Mouse (Mus musculus) midbrain, embryonic 13.5 days (tissue): ENCODE data around the gene Nab1. TPM values are rescaled to one million over a fixed set of nuclear protein-coding genes. Genes with fewer than 3 reads are reported as not detected.
A peak's percentile ranks its signal among the peaks of the same experiment; 100 is the strongest.

ENCODE experiments used
- ATAC-seq: fragments of 200-750 bp; cut with Nextera tagmentation; 2 replicates; pipeline ENCODE4 v1.8.0; 2017; ENCODE audit warnings: mild to moderate bottlenecking, moderate TSS enrichment, moderate library complexity
- H3K27ac ChIP-seq: fragments of 300-500 bp; sonication (generic); 2 replicates; pipeline ENCODE4 v1.5.1; 2015; ENCODE audit warnings: inconsistent platforms, mild to moderate bottlenecking, moderate library complexity
- H3K27me3 ChIP-seq: fragments of 300-500 bp; sonication (generic); 2 replicates; pipeline ENCODE4 v1.6.1; 2015; ENCODE audit warnings: mild to moderate bottlenecking, inconsistent platforms
- H3K36me3 ChIP-seq: fragments of 300-500 bp; sonication (generic); 2 replicates; pipeline ENCODE4 v1.6.1; 2015; ENCODE audit warnings: mild to moderate bottlenecking, inconsistent platforms
- H3K4me1 ChIP-seq: fragments of 300-500 bp; sonication (generic); replicated peaks from 2 replicates; pipeline ENCODE4 v1.6.1; 2015; ENCODE audit warnings: inconsistent platforms
- H3K4me2 ChIP-seq: fragments of 300-500 bp; sonication (generic); replicated peaks from 2 replicates; pipeline ENCODE4 v1.6.1; 2015; ENCODE audit warnings: moderate library complexity, mild to moderate bottlenecking, inconsistent platforms
- H3K4me3 ChIP-seq: fragments of 300-500 bp; sonication (generic); replicated peaks from 2 replicates; pipeline ENCODE4 v1.5.1; 2015; ENCODE audit warnings: mild to moderate bottlenecking, inconsistent platforms
- H3K9ac ChIP-seq: fragments of 300-500 bp; sonication (generic); replicated peaks from 2 replicates; pipeline ENCODE4 v1.6.1; 2015; ENCODE audit warnings: mild to moderate bottlenecking, inconsistent platforms
- H3K9me3 ChIP-seq: fragments of 300-500 bp; sonication (generic); 2 replicates; pipeline ENCODE4 v1.6.1; 2016; ENCODE audit warnings: mild to moderate bottlenecking, inconsistent platforms
- WGBS: fragments of 180-500 bp; shearing (Covaris S2); methylation state at CpG from one replicate; pipeline ENCODE4 v1.1.7; 2015; 5-methylcytosine and 5-hydroxymethylcytosine counted together
- polyA plus RNA-seq: library from polyadenylated mRNA; unstranded; fragments of >200 nt; fragmentation: Nextera tagmentation; extraction: Ambion mirVana; gene quantifications from 2 replicates; pipeline ENCODE4 v1.2.1, GENCODE M21; 2015

Nab1 gene
- polyA plus RNA-seq, 1 experiment from 2014 or later = 4.5 TPM

GRCm38 (mm10) chr1:52511788-52512425 lies 11.4 kb upstream of the Nab1 start:
- H3K9ac ChIP-seq = no peak overlapping the region
- no peaks in the 10 kb centered on the region for H3K27me3 ChIP-seq
- H3K4me2 ChIP-seq = no peak overlapping the region
- H3K4me1 ChIP-seq = no peaks in the 10 kb centered on the region
- no peak overlapping the region for H3K27ac ChIP-seq
- H3K4me3 ChIP-seq = no peak overlapping the region
- no peak for ATAC-seq
- no peaks in the 10 kb centered on the region for H3K9me3 ChIP-seq
- WGBS = 86% methylated on average over 1 of the region's 1 CpGs
- no peaks in the 10 kb centered on the region for H3K36me3 ChIP-seq

GRCm38 (mm10) chr1:52506211-52506610 lies 5.7 kb upstream of the Nab1 start:
- WGBS = 43% methylated on average over 1 of the region's 1 CpGs
- Histone ChIP-seq H3K4me3 (no peak overlapping the region), H3K4me2 (no peak overlapping the region), H3K36me3 (no peaks in the 10 kb centered on the region), H3K9ac (no peak overlapping the region), H3K27me3 (0 out of 2 replicates have a peak, but pooled peaks cover 5% of the 10 kb centered on the region), H3K4me1 (no peaks in the 10 kb centered on the region), H3K27ac (no peak overlapping the region), H3K9me3 (no peaks in the 10 kb centered on the region)
- no peak for ATAC-seq

- no peak overlapping the region for H3K27ac ChIP-seq
- no peak overlapping the region for H3K4me2 ChIP-seq
- no peak overlapping the region for H3K4me3 ChIP-seq
- WGBS = 72% methylated on average over 4 of the region's 4 CpGs
- no peaks in the 10 kb centered on the region for H3K36me3 ChIP-seq
- no peak for ATAC-seq
- H3K27me3 ChIP-seq = peaks cover 10% of the 10 kb centered on the region; the same call in 1 of the 2 replicates
- H3K4me1 ChIP-seq = peaks cover 10% of the 10 kb centered on the region
- H3K9me3 ChIP-seq = no peaks in the 10 kb centered on the region
- H3K9ac ChIP-seq = no peak overlapping the region
These were observed 1.8 kb upstream of the Nab1 start for GRCm38 (mm10) chr1:52502296-52502695.

GRCm38 (mm10) chr1:52501688-52502133 lies 1.2 kb upstream of the Nab1 start:
- ATAC-seq = no peak
- Histone ChIP-seq H3K9ac (no peak overlapping the region), H3K27ac (no peak overlapping the region), H3K4me1 (peaks cover 10% of the 10 kb centered on the region), H3K36me3 (no peaks in the 10 kb centered on the region), H3K27me3 (peaks cover 10% of the 10 kb centered on the region; the same call in 1 of the 2 replicates), H3K9me3 (no peaks in the 10 kb centered on the region), H3K4me3 (no peak overlapping the region), H3K4me2 (no peak overlapping the region)
- 69% methylated on average over 10 of the region's 10 CpGs for WGBS

- Histone ChIP-seq H3K9ac (peak overlapping the region; percentile 80; the same call in 1 of the 2 replicates), H3K27me3 (peaks cover 10% of the 10 kb centered on the region; the same call in 1 of the 2 replicates), H3K4me1 (peaks cover 10% of the 10 kb centered on the region), H3K4me2 (peak overlapping the region; percentile 85), H3K27ac (no peak overlapping the region), H3K9me3 (no peaks in the 10 kb centered on the region), H3K4me3 (peak overlapping the region; percentile 66), H3K36me3 (no peaks in the 10 kb centered on the region)
- ATAC-seq = no peak
- WGBS = 73% methylated on average over 1 of the region's 1 CpGs
These were observed 611 bp upstream of the Nab1 start for GRCm38 (mm10) chr1:52501090-52501489.

GRCm38 (mm10) chr1:52499601-52500313 lies 722 bp downstream of the Nab1 start:
- H3K4me1 ChIP-seq = peaks cover 12% of the 10 kb centered on the region
- ATAC-seq = peak; percentile 88
- H3K9me3 ChIP-seq = no peaks in the 10 kb centered on the region
- H3K4me2 ChIP-seq = peak overlapping the region; percentile 85
- H3K27me3 ChIP-seq = peaks cover 10% of the 10 kb centered on the region; the same call in 1 of the 2 replicates
- H3K9ac ChIP-seq = peak overlapping the region; percentile 80
- no peaks in the 10 kb centered on the region for H3K36me3 ChIP-seq
- H3K27ac ChIP-seq = 0 out of 2 replicates have a peak overlapping the region, but pooled peaks have one; percentile 5
- WGBS = 1% methylated on average over 67 of the region's 68 CpGs
- peak overlapping the region; percentile 66 for H3K4me3 ChIP-seq

GRCm38 (mm10) chr1:52498786-52499450 lies 1.6 kb downstream of the Nab1 start:
- Histone ChIP-seq H3K27ac (no peak overlapping the region), H3K4me3 (peak overlapping the region; percentile 66), H3K9ac (no peak overlapping the region), H3K4me2 (peak overlapping the region; percentile 85), H3K36me3 (no peaks in the 10 kb centered on the region), H3K27me3 (peaks cover 10% of the 10 kb centered on the region; the same call in 1 of the 2 replicates), H3K9me3 (no peaks in the 10 kb centered on the region), H3K4me1 (peaks cover 12% of the 10 kb centered on the region)
- ATAC-seq = no peak
- WGBS = 18% methylated on average over 6 of the region's 6 CpGs

GRCm38 (mm10) chr1:52489538-52490181 lies 10.8 kb downstream of the Nab1 start:
- Histone ChIP-seq H3K4me3 (no peak overlapping the region), H3K27ac (no peak overlapping the region), H3K9me3 (no peaks in the 10 kb centered on the region), H3K9ac (no peak overlapping the region), H3K27me3 (no peaks in the 10 kb centered on the region), H3K4me1 (no peaks in the 10 kb centered on the region), H3K36me3 (no peaks in the 10 kb centered on the region), H3K4me2 (no peak overlapping the region)
- WGBS = 70% methylated on average over 7 of the region's 7 CpGs
- peak; percentile 76 for ATAC-seq

- no peak overlapping the region for H3K27ac ChIP-seq
- no peak overlapping the region for H3K4me3 ChIP-seq
- no peak for ATAC-seq
- H3K36me3 ChIP-seq = no peaks in the 10 kb centered on the region
- H3K4me2 ChIP-seq = no peak overlapping the region
- H3K4me1 ChIP-seq = no peaks in the 10 kb centered on the region
- no peaks in the 10 kb centered on the region for H3K9me3 ChIP-seq
- no peak overlapping the region for H3K9ac ChIP-seq
- WGBS = 95% methylated on average over 4 of the region's 4 CpGs
- H3K27me3 ChIP-seq = no peaks in the 10 kb centered on the region
These were observed 15.5 kb downstream of the Nab1 start for GRCm38 (mm10) chr1:52484980-52485379.

GRCm38 (mm10) chr1:52474291-52474690 lies 26.2 kb downstream of the Nab1 start:
- no peak for ATAC-seq
- WGBS = 92% methylated on average over 1 of the region's 1 CpGs
- no peak overlapping the region for H3K4me3 ChIP-seq

GRCm38 (mm10) chr1:52470811-52471489 lies 29.5 kb downstream of the Nab1 start:
- H3K9me3 ChIP-seq = no peaks in the 10 kb centered on the region
- no peak overlapping the region for H3K4me3 ChIP-seq
- H3K4me2 ChIP-seq = no peak overlapping the region
- no peak overlapping the region for H3K9ac ChIP-seq
- H3K27me3 ChIP-seq = no peaks in the 10 kb centered on the region
- peak; percentile 90 for ATAC-seq
- WGBS = 49% methylated on average over 7 of the region's 7 CpGs
- H3K4me1 ChIP-seq = peaks cover 16% of the 10 kb centered on the region
- 0 out of 2 replicates have a peak overlapping the region, but pooled peaks have one; percentile 41 for H3K27ac ChIP-seq
- H3K36me3 ChIP-seq = 0 out of 2 replicates have a peak, but pooled peaks cover 4% of the 10 kb centered on the region

More at GRCm38 (mm10) chr1:52474291-52474690, 26.2 kb downstream of the Nab1 start:
- H3K4me1 ChIP-seq = peaks cover 16% of the 10 kb centered on the region
- no peak overlapping the region for H3K27ac ChIP-seq
- H3K9ac ChIP-seq = no peak overlapping the region
- no peaks in the 10 kb centered on the region for H3K9me3 ChIP-seq
- H3K4me2 ChIP-seq = no peak overlapping the region
- H3K36me3 ChIP-seq = 0 out of 2 replicates have a peak, but pooled peaks cover 4% of the 10 kb centered on the region
- no peaks in the 10 kb centered on the region for H3K27me3 ChIP-seq
